12 mouse cellular contexts compared by ENCODE assay signal in the genomic region with DNA sequence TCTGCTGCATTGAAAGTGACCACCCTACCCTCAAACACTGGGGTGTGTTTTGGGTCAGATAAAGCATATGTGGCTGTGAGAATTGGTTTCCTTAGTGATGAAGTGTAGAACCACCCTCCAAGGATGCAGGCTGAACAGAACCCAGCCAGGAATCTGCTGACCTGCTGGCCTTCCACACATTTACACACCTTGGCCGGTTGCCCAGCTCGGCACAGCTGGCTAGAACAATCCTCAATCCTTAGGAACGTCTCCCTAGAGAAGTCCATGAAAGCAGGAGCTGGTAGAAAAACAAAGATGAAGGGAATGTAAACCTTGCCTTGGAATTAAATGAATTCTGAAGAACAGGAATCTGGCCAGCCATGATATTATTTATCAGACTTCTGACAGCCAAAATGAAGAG.
DNase-seq lines count a peak whose midpoint lies in the region; ATAC-seq and TF ChIP-seq lines count a peak whose summit lies in the region.
"Had no signal": no experiment of that assay in that cellular context is flagged by ENCODE, and none has a peak within 500 bp of the region (broad histone marks: within the 10 kb centered on the region; RNA-seq: fewer than 3 reads in every experiment).

No protein-coding gene starts in this region.

- DNase-seq in adrenal gland, postnatal 10 days: peak; percentile 53
- no peak for DNase-seq in adrenal gland, adult 18-20 months (ENCODE audit: low spot score in 2 of 2)
- DNase-seq in left cerebral cortex, postnatal 4 days: peak; percentile 43
- no peak for DNase-seq in left cerebral cortex, adult 2 months (ENCODE audit: extremely low spot score in 1 of 2, low spot score in 2 of 2)
- DNase-seq in embryo, embryonic 11.5 days (ENCODE audit: low read depth, low spot score): peak; percentile 34
- peak; percentile 16 for DNase-seq in lung, postnatal 14 days
- DNase-seq in left cerebral cortex, postnatal 25 days (ENCODE audit: low spot score in 2 of 2): no peak
- DNase-seq: right cerebral cortex, postnatal 25 days had no signal

- no peak for TF ChIP-seq CTCF in left cerebral cortex, adult 2 months (IDR thresholded peaks at IDR 0.05)

- no peak overlapping the region for H3K4me3 ChIP-seq in left cerebral cortex, adult 2 months
- H3K4me3 ChIP-seq: embryonic facial prominence, embryonic 13.5 days had no signal

- no peak overlapping the region for H3K27ac ChIP-seq in left cerebral cortex, adult 2 months
- H3K27ac ChIP-seq: embryonic facial prominence, embryonic 13.5 days; macrophage had no signal

- intact Hi-C loops in left cerebral cortex, postnatal 4 days (cut with DNase I): no loop called here
- intact Hi-C loops in left cerebral cortex, adult 2 months (cut with DNase I): no loop called here
- intact Hi-C loops in left cerebral cortex, postnatal 25 days (cut with DNase I): no loop called here

- ATAC-seq in megakaryocyte progenitor cell, adult 5-6 weeks (replicated peaks; ENCODE audit: poor library complexity): no peak
- ATAC-seq: hindbrain, embryonic 16.5 days had no signal

Comparison
In these comparisons a context has a peak if more than half of its experiments do, and no peak if none do; other contexts are left out.
1. DNase-seq: peak in adrenal gland, postnatal 10 days (single experiment), left cerebral cortex, postnatal 4 days (single experiment), embryo, embryonic 11.5 days (single experiment) and lung, postnatal 14 days (single experiment); none in adrenal gland, adult 18-20 months (0 of 2), left cerebral cortex, adult 2 months (0 of 2) and left cerebral cortex, postnatal 25 days (0 of 2).